Mouse (Mus musculus) heart, postnatal 14 days (tissue): ENCODE measurements around the gene Ipo13. TPM values are rescaled to one million over a fixed set of nuclear protein-coding genes. Genes with fewer than 3 reads are reported as not detected.

Experiments used
- DNase-seq, 2 experiments: peaks; one replicate each; pipeline ENCODE4 v3.0.0; 2021 to 2022
- intact Hi-C: fragments of 180-260 bp; cut with DNase I; formaldehyde crosslinking; loops from one replicate; pipeline ENCODE4 v1.15.1; 2025
- total RNA-seq, 2 experiments: library from RNA; stranded (reverse); gene quantifications; 2 replicates each; pipeline ENCODE4 v1.2.3; 2021

Ipo13 gene
- total RNA-seq, 2 experiments from 2014 or later, result 64.9 to 66.9 TPM

DNA sequence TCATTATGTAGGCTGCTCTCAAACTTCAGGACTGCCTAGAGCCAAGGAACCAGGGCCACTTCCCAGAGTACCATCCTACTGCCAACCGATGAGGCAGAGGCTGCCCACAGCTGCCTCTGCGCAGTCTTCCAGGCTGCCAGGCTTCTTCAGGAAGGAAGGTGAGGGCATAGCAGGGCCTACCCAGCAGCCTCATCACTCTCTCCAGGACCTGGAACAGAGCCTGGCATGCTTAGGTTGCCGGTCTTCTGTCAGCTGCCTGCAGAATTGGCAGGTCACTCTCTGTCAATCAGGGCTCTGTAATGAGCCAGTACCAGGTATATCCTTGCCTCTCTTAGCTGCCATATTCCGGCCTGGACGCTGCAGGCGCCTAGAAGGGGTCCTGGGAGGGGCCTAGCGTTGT, 64.6 kb downstream of the Ipo13 start:
- no peak for DNase-seq
- intact Hi-C loops, result no loop called here

DNA sequence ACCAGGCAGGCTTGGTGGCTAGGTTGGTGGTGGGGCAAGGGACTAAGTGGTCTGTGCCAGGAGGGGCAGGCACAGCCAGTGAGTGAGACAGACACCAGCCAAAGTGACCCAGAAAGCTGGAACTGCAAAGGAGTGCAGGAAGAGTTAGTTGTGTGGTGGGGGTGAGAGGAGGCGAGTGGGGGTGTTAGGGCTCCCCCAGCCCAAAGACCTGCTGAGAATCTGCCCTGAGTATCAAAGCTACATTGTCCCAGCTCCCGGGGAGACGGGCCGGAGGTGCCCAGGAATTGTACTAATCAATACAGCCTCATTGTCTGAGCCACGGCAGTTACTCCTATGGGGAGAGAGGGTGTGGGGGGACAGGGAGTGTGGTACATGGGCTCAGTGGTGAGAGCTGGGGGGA, 65.3 kb downstream of the Ipo13 start:
- DNase-seq, result no peak
- intact Hi-C loops, result no loop called here

DNA sequence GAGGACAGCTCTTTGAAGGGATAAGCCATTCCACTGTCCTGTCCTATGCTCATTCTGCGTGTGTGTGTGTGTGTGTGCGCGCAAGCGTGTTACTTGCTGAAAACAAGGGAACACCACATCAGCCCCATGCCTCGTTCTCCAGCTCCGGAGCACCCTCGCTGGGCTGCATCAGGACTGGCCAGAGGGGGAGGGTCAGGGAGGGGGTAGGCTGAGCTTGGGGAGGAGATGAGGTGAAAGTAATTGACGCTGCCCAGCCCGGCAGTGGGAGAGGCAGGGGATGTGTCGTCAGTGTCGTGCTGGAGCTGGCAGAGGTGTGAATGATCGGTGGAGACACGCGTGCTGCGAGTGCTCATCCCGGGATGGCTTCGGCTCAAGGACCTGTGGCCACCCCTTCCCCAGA, 65.7 kb downstream of the Ipo13 start:
- no peak for DNase-seq
- intact Hi-C loops, result no loop called here

DNA sequence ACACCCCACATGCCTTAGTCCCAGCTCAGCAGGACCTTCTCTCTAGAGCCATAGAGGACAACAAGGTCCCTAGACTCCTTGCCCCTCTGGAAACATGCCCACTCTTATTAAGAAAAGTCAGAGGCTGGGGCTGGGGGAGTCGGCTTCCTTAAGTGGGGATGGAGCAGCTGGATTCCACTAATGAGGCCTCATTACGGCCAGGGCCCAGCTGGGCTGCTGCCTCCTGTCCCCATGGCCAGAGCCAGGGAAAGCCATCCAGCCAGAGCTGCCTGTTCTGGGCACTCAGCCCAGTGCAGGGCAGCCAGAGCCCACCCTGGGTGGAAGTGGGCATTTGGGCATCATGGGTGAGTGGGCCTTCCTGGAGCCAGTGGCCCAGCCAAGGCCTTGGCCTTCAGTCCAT, 67.8 kb downstream of the Ipo13 start:
- DNase-seq, result no peak
- intact Hi-C loops, result no loop called here

DNA sequence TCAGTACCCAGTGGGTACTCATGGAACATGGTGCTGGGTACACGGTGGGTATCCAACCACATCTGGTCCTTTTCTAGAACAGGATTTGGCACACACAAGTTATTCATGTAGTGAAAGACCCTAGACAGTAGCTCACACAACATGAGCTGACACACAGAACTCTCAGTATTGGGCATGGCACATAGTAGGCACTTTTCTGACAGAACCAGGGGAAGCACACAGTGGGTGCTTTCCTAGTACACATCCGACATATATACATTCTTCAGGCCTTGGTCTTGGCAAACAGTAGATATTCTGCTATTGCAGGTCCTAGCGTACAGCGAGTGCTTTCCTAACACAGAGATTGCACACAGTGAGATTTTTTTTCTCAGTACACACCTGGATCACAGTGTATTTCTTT, 68.5 kb downstream of the Ipo13 start:
- no peak for DNase-seq
- intact Hi-C loops, result no loop called here

DNA sequence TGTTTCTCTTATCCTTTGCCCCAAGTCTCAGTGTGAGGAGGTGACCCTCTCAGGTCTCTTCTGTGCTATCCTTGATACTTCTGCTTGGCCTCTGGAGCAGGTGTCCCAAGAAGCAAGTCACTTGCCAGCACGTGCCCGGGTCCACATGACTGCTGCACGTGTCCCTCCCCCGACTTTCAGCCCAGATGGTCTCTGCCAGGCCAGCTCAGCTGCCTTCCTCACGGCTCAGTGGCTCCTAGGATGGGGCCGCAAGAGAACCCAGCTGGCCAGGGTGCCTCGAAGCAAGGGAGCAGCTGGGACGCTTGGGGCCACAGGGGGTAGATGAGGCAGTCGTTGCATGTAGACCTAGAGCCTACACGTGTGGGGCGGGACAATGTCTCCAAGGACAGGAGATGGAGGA, 69.5 kb downstream of the Ipo13 start:
- no peak for DNase-seq
- intact Hi-C loops, result no loop called here

Other genes with a start within 250 kb of the Ipo13 start
- gene Dmap1, start 232.7 kb downstream of the Ipo13 start, total RNA-seq, result 10 to 100 TPM; 16.6 to 19.2 TPM
- gene Gm12845, start 190.6 kb downstream of the Ipo13 start, total RNA-seq, result not detected
- gene Klf17, start 149.4 kb downstream of the Ipo13 start, total RNA-seq, result not detected
- gene Slc6a9, start 80.5 kb downstream of the Ipo13 start, total RNA-seq, result 1 to 10 TPM; 2.6 to 4.1 TPM
- gene Ccdc24, start 42.4 kb downstream of the Ipo13 start, total RNA-seq, result under 1 TPM; 0.39 to 0.45 TPM
- gene B4galt2, start 31.5 kb downstream of the Ipo13 start, total RNA-seq, result 1 to 10 TPM; 7.5 to 8.0 TPM
- gene Atp6v0b, start 27.7 kb downstream of the Ipo13 start, total RNA-seq, result 100 to 1,000 TPM; 128 to 129 TPM
- gene Dph2, start 23.0 kb downstream of the Ipo13 start, total RNA-seq, result 1 to 10 TPM; 2.7 to 2.9 TPM
- not detected for gene Artn, start 14.8 kb upstream of the Ipo13 start, total RNA-seq
- 10 to 100 TPM; 44.5 to 48.1 TPM for gene St3gal3, start 219.9 kb upstream of the Ipo13 start, total RNA-seq